Mouse (Mus musculus): ENCODE measurements around the gene Tmc6.

Gene Tmc6

GRCm38 (mm10) chr11:117761801-117762200, 20.2 kb downstream of the Tmc6 start:
- in situ Hi-C loops (cut with MboI, MseI), result no loop called here

GRCm38 (mm10) chr11:117760374-117761119, 21.5 kb downstream of the Tmc6 start:
- in situ Hi-C loops (cut with MboI, MseI), result no loop called here

GRCm38 (mm10) chr11:117759267-117759666, 22.7 kb downstream of the Tmc6 start:
- in situ Hi-C loops (cut with MboI, MseI), result no loop called here

GRCm38 (mm10) chr11:117755891-117756290, 26.1 kb downstream of the Tmc6 start:
- in situ Hi-C loops (cut with MboI, MseI), result no loop called here

DNA sequence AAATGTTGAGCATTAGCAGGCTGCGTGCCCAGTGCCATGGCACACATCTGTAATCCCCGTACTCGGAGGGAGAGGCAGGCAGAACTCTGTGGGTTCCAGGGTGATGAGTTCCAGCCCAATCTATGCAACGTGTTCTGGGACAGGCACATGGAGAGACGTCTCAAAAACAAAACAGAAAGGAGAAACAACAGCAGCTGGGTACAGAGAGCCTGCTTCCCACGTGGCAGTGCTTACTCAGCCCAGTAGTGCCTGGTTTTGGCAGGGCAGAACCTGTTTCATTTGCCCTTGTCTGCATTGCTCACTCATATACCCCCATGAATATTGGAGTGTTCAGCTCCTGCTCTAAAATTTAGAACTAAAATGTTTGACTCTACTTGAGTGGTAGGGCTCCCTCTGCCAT, 30.5 kb downstream of the Tmc6 start:
- in situ Hi-C loops (cut with MboI, MseI), result no loop called here

DNA sequence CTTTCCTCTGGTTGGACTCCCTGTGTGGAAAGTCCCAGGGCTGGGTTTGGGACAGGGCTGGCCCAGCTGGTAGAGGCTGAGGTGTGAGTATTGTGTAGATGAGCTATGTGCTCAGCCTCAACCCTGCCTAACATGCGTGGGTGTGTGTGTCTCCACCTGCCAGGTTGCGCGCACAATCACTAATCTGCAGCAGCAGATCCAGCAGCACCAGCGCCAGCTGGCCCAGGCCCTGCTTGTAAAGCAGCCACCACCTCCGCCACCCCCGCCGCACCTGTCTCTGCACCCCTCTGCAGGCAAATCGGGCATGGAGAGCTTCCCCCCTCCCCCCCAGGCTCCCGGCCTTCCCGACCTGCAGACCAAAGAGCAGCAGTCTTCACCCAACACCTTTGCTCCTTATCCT, 32.6 kb downstream of the Tmc6 start:
- in situ Hi-C loops (cut with MboI, MseI), result no loop called here

GRCm38 (mm10) chr11:117748628-117749027, 33.4 kb downstream of the Tmc6 start:
- in situ Hi-C loops (cut with MboI, MseI), result no loop called here

GRCm38 (mm10) chr11:117743454-117744030, 38.5 kb downstream of the Tmc6 start:
- in situ Hi-C loops (cut with MboI, MseI), result no loop called here

- in situ Hi-C loops (cut with MboI, MseI), result no loop called here
Measured at GRCm38 (mm10) chr11:117742715-117743114, 39.3 kb downstream of the Tmc6 start.

DNA sequence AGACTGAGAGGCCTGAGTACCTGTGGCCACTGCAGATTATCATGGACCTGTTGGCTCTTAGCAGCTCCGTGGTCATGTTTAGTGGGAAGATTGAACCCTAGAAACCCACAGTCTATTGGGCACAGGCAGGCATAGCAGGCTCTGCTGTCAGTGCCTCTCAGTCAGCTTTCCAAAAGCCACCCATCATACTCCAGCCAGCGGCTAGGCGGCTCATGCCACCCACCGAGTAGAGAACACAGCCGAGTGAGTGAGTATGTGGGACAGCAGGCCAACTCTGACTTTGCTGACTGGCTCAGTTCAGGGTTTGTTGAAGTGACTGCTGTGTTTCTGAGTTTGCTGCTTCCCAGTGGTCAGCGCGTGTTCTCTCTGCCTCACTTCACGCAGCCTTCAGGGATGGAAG, 39.8 kb downstream of the Tmc6 start:
- in situ Hi-C loops (cut with MboI, MseI), result no loop called here

- in situ Hi-C loops (cut with MboI, MseI), result no loop called here
Measured at GRCm38 (mm10) chr11:117741128-117741527, 40.9 kb downstream of the Tmc6 start.

DNA sequence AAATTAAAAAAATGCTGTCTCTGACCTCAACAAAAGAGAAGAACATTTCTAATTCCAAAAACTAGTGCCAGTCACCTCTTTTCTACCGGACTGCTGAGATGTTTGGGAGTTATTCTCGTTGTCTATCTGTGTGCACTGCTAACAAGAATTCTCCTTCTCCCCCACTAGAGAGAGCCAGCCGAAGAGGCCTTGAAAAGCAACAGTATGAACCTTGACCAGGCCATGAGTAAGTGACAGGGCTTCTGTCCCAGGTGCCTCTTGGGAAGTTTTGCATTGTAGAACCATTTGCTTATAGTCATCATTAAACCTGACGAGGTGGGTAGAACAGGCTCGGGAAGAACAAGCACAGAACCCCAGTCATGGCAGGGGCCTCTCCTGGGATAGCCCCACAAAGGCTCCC, 43.9 kb downstream of the Tmc6 start:
- in situ Hi-C loops (cut with MboI, MseI), result no loop called here

- in situ Hi-C loops (cut with MboI, MseI), result no loop called here
Measured at GRCm38 (mm10) chr11:117736037-117736689, 45.8 kb downstream of the Tmc6 start.

DNA sequence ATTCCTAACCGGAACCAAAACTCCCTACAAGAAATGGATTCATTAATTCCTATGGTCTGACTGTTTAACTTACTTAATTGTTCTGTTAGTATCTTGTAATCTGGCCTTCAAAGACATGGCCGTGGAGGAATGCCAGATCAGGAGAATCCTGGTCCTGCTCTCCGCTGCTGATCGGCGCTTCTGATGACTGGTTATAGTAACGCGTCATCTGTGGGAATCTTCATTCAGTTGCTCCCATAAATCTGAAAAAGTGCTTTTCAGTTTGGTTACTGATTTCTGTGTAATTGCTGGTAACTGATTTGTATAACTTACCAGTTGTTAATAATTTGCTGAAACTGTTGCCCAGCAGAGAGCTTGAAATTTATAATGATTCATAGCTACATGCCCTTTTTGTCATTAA, 50.5 kb downstream of the Tmc6 start:
- in situ Hi-C loops (cut with MboI, MseI), result no loop called here

DNA sequence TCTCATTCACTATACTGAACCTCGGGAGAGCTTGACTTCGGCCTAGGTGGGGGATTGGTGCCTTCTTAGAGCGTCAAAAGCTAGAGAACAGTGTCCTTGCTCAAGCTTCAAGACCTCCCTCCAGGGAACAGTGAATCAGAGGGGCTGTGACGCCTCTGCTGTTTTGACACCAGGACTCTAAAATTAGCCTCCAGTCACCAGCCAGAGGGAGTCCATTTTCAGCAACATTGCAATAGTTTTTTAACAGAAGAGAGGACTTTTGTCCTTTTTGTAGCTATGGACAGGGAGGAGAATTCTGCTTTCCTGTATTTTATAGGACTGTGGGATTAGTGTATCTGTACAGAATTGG, 51.5 kb downstream of the Tmc6 start:
- in situ Hi-C loops (cut with MboI, MseI), result no loop called here

- in situ Hi-C loops (cut with MboI, MseI), result no loop called here
Measured at GRCm38 (mm10) chr11:117729798-117730489, 52.1 kb downstream of the Tmc6 start.

GRCm38 (mm10) chr11:117729341-117729740, 52.7 kb downstream of the Tmc6 start:
- in situ Hi-C loops (cut with MboI, MseI), result no loop called here

GRCm38 (mm10) chr11:117728841-117729240, 53.2 kb downstream of the Tmc6 start:
- in situ Hi-C loops (cut with MboI, MseI), result no loop called here

DNA sequence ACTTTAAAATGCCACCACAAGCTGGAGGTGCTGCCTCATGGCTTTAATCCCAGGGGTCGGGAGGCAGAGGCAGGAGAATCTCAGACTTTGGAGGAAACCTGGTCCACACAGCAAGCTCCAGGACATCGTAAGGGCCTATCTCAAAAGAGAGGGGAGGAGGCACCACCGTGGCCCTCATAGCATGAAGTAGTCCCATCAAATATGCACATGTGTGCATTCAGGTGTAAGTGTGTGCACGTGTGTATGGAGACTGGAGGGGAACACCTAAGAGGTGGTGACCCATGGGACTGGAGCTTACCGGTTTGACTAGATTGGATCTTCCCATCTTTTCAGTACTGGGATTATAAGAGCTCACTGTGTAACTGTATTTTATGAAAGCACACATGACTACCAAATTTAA, 53.8 kb downstream of the Tmc6 start:
- in situ Hi-C loops (cut with MboI, MseI), result no loop called here

- in situ Hi-C loops (cut with MboI, MseI), result no loop called here
Measured at GRCm38 (mm10) chr11:117727031-117727430, 55.0 kb downstream of the Tmc6 start.

DNA sequence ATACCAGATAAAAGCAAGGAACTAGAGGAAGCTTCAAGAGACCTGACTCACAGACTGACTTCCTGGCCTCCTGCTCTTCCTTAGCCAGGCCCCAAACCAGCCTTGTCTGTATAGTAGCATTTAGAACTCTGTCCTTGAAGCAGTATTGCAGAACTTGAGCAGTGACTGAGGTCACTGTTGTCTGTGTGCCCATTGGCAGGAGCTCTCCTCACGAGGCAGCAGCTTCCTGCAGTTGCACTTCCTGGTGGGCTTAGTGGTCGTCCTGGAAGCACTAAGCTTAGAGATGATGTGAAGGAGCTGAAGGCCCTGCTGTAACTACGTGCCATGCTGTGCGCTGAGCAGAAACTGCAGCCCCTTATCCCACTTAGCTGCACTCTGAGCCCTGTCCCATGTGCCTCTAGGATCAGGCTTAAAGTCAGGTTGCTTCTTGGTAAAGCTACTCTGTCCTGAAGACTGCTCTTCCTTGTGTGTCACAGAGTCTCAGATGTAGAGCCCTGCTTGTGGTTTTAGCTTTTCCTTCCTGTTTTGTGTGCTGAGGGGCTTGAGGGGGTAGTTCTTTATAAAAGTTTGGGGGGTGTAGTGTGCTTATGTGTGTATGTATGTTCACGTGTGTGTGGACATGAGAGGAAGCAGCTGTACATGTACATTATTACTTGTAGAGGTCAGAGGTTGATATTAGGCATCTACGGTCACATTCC, 57.2 kb downstream of the Tmc6 start:
- in situ Hi-C loops (cut with MboI, MseI), result loop anchor here (5.0 kb wide), 1 partner anchor 98 kb away; no protein-coding TSS in a partner anchor

DNA sequence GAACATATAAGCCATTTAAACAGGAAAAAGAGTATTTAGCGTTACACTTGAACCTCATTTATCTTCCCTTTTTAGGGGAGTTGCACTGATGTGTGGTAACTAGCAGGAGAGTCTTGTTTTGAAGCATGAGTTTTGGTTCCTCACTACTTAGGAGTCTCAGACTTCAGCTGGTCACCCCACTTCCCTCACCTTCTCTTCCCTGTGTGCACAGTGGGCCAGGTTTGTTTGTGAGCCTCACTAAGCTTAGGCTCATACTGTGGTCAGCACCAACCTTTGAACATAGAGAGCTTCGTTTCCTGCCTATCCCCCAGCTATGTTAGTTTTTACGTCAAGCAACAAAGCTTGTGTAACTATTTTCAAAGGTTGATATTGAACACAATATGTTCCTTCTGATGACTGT, 63.2 kb downstream of the Tmc6 start:
- in situ Hi-C loops (cut with MboI, MseI), result no loop called here
